Mouse (Mus musculus) embryo, embryonic 10.5 days (tissue): ENCODE measurements around the gene Smyd5.
"Not testable (repeated sequence)": the region's sequence is repeated elsewhere in the genome, so short reads cannot be mapped to it uniquely, and the experiment has no call there.

Source experiments
- DNase-seq: peaks from one replicate; pipeline ENCODE4 v3.0.0-alpha.2; 2015; ENCODE audit warnings: low spot score

Gene Smyd5

GRCm38 (mm10) chr6:85447351-85447750 lies 15.6 kb downstream of the Smyd5 start:
- no peak for DNase-seq

- DNase-seq, result not testable (repeated sequence)
These were observed 18.4 kb downstream of the Smyd5 start for GRCm38 (mm10) chr6:85450140-85450539.

GRCm38 (mm10) chr6:85450697-85451663 lies 19.2 kb downstream of the Smyd5 start, which contains the start of gene Cct7:
Cct7 (plus strand) TSS chr6:85451514.
- DNase-seq, result peak; percentile 100

GRCm38 (mm10) chr6:85451664-85452410 lies 20.0 kb downstream of the Smyd5 start, which contains the start of gene Pradc1:
Pradc1 (minus strand) TSS chr6:85451970.
- DNase-seq, result peak; percentile 100

GRCm38 (mm10) chr6:85452411-85452665 lies 20.5 kb downstream of the Smyd5 start:
- no peak for DNase-seq

GRCm38 (mm10) chr6:85452816-85453215 lies 21.0 kb downstream of the Smyd5 start:
- DNase-seq, result peak; percentile 33

GRCm38 (mm10) chr6:85459621-85460020 lies 27.8 kb downstream of the Smyd5 start:
- DNase-seq, result no peak

GRCm38 (mm10) chr6:85465381-85465780 lies 33.6 kb downstream of the Smyd5 start:
- peak; percentile 44 for DNase-seq

- no peak for DNase-seq
These were observed 38.1 kb downstream of the Smyd5 start for GRCm38 (mm10) chr6:85469660-85470430.

- DNase-seq, result no peak
These were observed 40.2 kb downstream of the Smyd5 start for GRCm38 (mm10) chr6:85471962-85472361.

GRCm38 (mm10) chr6:85472542-85472941 lies 40.8 kb downstream of the Smyd5 start:
- DNase-seq, result no peak

GRCm38 (mm10) chr6:85475581-85475980 lies 43.8 kb downstream of the Smyd5 start:
- DNase-seq, result no peak

- peak; percentile 57 for DNase-seq
These were observed 45.7 kb downstream of the Smyd5 start for GRCm38 (mm10) chr6:85477366-85477917.

GRCm38 (mm10) chr6:85478416-85478815 lies 46.6 kb downstream of the Smyd5 start:
- DNase-seq, result no peak

GRCm38 (mm10) chr6:85479979-85480378 lies 48.2 kb downstream of the Smyd5 start:
- no peak for DNase-seq

- DNase-seq, result no peak
These were observed 48.9 kb downstream of the Smyd5 start for GRCm38 (mm10) chr6:85480685-85481084.

- peak; percentile 26 for DNase-seq
These were observed 52.3 kb downstream of the Smyd5 start for GRCm38 (mm10) chr6:85483843-85484721.

GRCm38 (mm10) chr6:85485738-85486137 lies 53.9 kb downstream of the Smyd5 start:
- DNase-seq, result no peak

- peak; percentile 41 for DNase-seq
These were observed 56.7 kb downstream of the Smyd5 start for GRCm38 (mm10) chr6:85488510-85488909.

- no peak for DNase-seq
These were observed 57.9 kb downstream of the Smyd5 start for GRCm38 (mm10) chr6:85489717-85490116.

- DNase-seq, result no peak
These were observed 58.5 kb downstream of the Smyd5 start for GRCm38 (mm10) chr6:85490252-85490651.
